Mouse (Mus musculus) lung, postnatal 0 days (tissue): Measurements from ENCODE around the gene 4930535I16Rik.

ENCODE experiments used
- CTCF ChIP-seq: IDR thresholded peaks from 2 replicates; pipeline ENCODE4 v1.5.1; 2016; ENCODE audit warnings: antibody characterized with exemption, mild to moderate bottlenecking
- EP300 ChIP-seq: IDR thresholded peaks from 2 replicates; pipeline ENCODE4 v1.6.1; 2016; ENCODE audit warnings: antibody characterized with exemption, mild to moderate bottlenecking, control low read depth

DNA sequence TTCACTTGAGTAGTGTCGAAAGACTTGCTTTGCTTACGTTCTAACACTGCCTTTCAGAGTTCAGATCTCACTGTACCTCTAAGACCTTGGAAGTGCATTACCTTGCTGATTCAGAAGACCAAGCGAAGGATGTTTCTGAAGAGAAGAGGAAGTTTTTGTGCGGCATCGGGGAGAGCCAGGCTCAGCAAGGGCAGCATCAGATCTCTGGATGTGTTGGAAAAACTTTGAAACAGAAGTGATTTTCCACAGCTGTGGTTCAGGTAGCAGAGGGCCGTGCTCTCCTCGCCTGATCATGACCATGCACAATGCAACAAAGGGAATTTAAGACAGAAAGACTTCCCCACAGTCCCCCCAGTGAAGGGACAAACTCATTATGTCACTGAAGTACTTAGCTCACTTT is 18.2 kb upstream of the 4930535I16Rik start:
- TF ChIP-seq CTCF (no peak), EP300 (no peak)
